Mouse (Mus musculus) monocyte, adult 5-6 weeks (primary cell): ENCODE measurements around the gene Mdm2. TPM values are rescaled to one million over a fixed set of nuclear protein-coding genes. Genes with fewer than 3 reads are reported as not detected.
"Not testable (repeated sequence)": the region's sequence is repeated elsewhere in the genome, so short reads cannot be mapped to it uniquely, and the experiment has no call there.

ENCODE experiments used
- ATAC-seq: fragments of 153-309, 156-312 bp; replicated peaks from 2 replicates; pipeline ENCODE4 v1.8.0; 2017; ENCODE audit warnings: mild to moderate bottlenecking; ENCODE audit not compliant: low TSS enrichment, insufficient number of reproducible peaks, severe bottlenecking, poor library complexity, low FRiP score
- total RNA-seq: library from RNA; stranded (forward); fragments of 200-1000, 200-491, 200-594 nt; gene quantifications from 3 replicates; pipeline ENCODE4 v1.2.3, GENCODE M21; 2017

The Mdm2 gene
- 159 to 175 TPM (median 170 TPM) in 3 replicates for total RNA-seq

- peak; percentile 69 for ATAC-seq
These were observed at the start of gene Mdm2 for GRCm38 (mm10) chr10:117710604-117711141. TSS of gene Mdm2 (minus strand) at chr10:117710758.

- ATAC-seq, result no peak
These were observed 49.5 kb upstream of the Mdm2 start for GRCm38 (mm10) chr10:117759844-117760630.

- ATAC-seq, result no peak
These were observed 48.5 kb upstream of the Mdm2 start for GRCm38 (mm10) chr10:117758749-117759727.

- not testable (repeated sequence) for ATAC-seq
These were observed 47.8 kb upstream of the Mdm2 start for GRCm38 (mm10) chr10:117758344-117758743.

- no peak for ATAC-seq
These were observed 47.3 kb upstream of the Mdm2 start for GRCm38 (mm10) chr10:117757796-117758342.

GRCm38 (mm10) chr10:117757259-117757658 lies 46.7 kb upstream of the Mdm2 start:
- no peak for ATAC-seq

- ATAC-seq, result no peak
These were observed 46.2 kb upstream of the Mdm2 start for GRCm38 (mm10) chr10:117756784-117757183.

- ATAC-seq, result 0 out of 2 replicates have a peak, but pooled peaks have one; percentile 12
These were observed 45.4 kb upstream of the Mdm2 start for GRCm38 (mm10) chr10:117755799-117756467.

GRCm38 (mm10) chr10:117755086-117755798 lies 44.7 kb upstream of the Mdm2 start:
- peak; percentile 63; the same call in 1 of the 2 replicates for ATAC-seq

- ATAC-seq, result no peak
These were observed 44.0 kb upstream of the Mdm2 start for GRCm38 (mm10) chr10:117754609-117754940.

GRCm38 (mm10) chr10:117753711-117754608 lies 43.4 kb upstream of the Mdm2 start:
- no peak for ATAC-seq

- no peak for ATAC-seq
These were observed 42.5 kb upstream of the Mdm2 start for GRCm38 (mm10) chr10:117752851-117753647.

- no peak for ATAC-seq
These were observed 41.8 kb upstream of the Mdm2 start for GRCm38 (mm10) chr10:117752304-117752821.

GRCm38 (mm10) chr10:117751744-117752143 lies 41.2 kb upstream of the Mdm2 start:
- no peak for ATAC-seq

GRCm38 (mm10) chr10:117751282-117751610 lies 40.7 kb upstream of the Mdm2 start:
- ATAC-seq, result no peak
